8 mouse cellular contexts compared by ENCODE assay signal in genomic region chr13:35503362-35503821, GRCm38 (mm10).
DNase-seq lines count a peak whose midpoint lies in the region; ATAC-seq and TF ChIP-seq lines count a peak whose summit lies in the region.

No protein-coding gene starts in this region.

- ATAC-seq in limb, embryonic 14.5 days (ENCODE audit: low FRiP score, low read depth): 0 out of 2 replicates have a peak, but pooled peaks have one; percentile 24
- ATAC-seq in stomach, postnatal 0 days (ENCODE audit: low FRiP score, low TSS enrichment): no peak
- no peak for ATAC-seq in megakaryocyte, adult 5-6 weeks (ENCODE audit: poor library complexity, severe bottlenecking)

- H3K4me2 ChIP-seq in limb, embryonic 14.5 days (replicated peaks; ENCODE audit: low read depth, low read length, severe bottlenecking): no peak overlapping the region; the same call in 1 of the 2 replicates
- H3K4me2 ChIP-seq in stomach, postnatal 0 days (replicated peaks; ENCODE audit: low read depth): no peak overlapping the region

- no peak for TF ChIP-seq CTCF in brain, embryonic 14.5 days (IDR thresholded peaks at IDR 0.05; ENCODE audit: borderline replicate concordance, extremely low read depth, insufficient read depth, insufficient read length)
- no peak for TF ChIP-seq CTCF in stomach, postnatal 0 days (IDR thresholded peaks at IDR 0.05; ENCODE audit: low read depth)

- peaks cover 5% of the 10 kb centered on the region for H3K4me1 ChIP-seq in heart, embryonic 10.5 days
- peaks cover 31% of the 10 kb centered on the region for H3K4me1 ChIP-seq in limb, embryonic 14.5 days (ENCODE audit: control insufficient read depth, insufficient read depth, low read length)
- H3K4me1 ChIP-seq in stomach, postnatal 0 days (replicated peaks; ENCODE audit: control insufficient read depth, insufficient read depth): no peaks in the 10 kb centered on the region

- TF ChIP-seq POLR2A in brain, embryonic 14.5 days (IDR thresholded peaks at IDR 0.05; ENCODE audit: borderline replicate concordance, extremely low read depth, insufficient read depth, insufficient read length, poor library complexity, severe bottlenecking): no peak
- no peak for TF ChIP-seq POLR2A in limb, embryonic 14.5 days (IDR thresholded peaks at IDR 0.05; ENCODE audit: borderline replicate concordance, extremely low read depth, insufficient read depth, insufficient read length)

- 72% methylated on average over 17 of the region's 17 CpGs for WGBS in heart, embryonic 10.5 days
- 33% methylated on average over 16 of the region's 17 CpGs for WGBS in limb, embryonic 14.5 days
- 54% methylated on average over 17 of the region's 17 CpGs for WGBS in stomach, postnatal 0 days

- no peaks in the 10 kb centered on the region for H3K36me3 ChIP-seq in heart, embryonic 10.5 days
- H3K36me3 ChIP-seq in limb, embryonic 14.5 days (ENCODE audit: control insufficient read depth, insufficient read depth, low read length): no peaks in the 10 kb centered on the region
- H3K36me3 ChIP-seq in stomach, postnatal 0 days (ENCODE audit: control insufficient read depth, insufficient read depth, low read length): no peaks in the 10 kb centered on the region

- peak; percentile 98 for DNase-seq in heart, adult 11 months
- no peak for DNase-seq in heart, embryonic 10.5 days (ENCODE audit: low spot score)
- DNase-seq in brain, embryonic 14.5 days (ENCODE audit: low read depth): peak; percentile 69
- DNase-seq in gastrocnemius, postnatal 14 days: peak; percentile 80
- DNase-seq in kidney, postnatal 14 days: peak; percentile 18
- peak; percentile 33 for DNase-seq in limb, embryonic 14.5 days (ENCODE audit: low spot score)
- DNase-seq in stomach, postnatal 0 days (ENCODE audit: low spot score): peak; percentile 20

- TF ChIP-seq EP300 in stomach, postnatal 0 days (optimal IDR thresholded peaks at IDR 0.05): no peak

- intact Hi-C loops in gastrocnemius, postnatal 14 days (cut with DNase I; ENCODE audit: low total_unique reads): no loop called here

- H3K9me3 ChIP-seq in heart, embryonic 10.5 days: no peaks in the 10 kb centered on the region
- H3K9me3 ChIP-seq in limb, embryonic 14.5 days (ENCODE audit: control insufficient read depth, low read length): no peaks in the 10 kb centered on the region
- no peaks in the 10 kb centered on the region for H3K9me3 ChIP-seq in stomach, postnatal 0 days (ENCODE audit: control insufficient read depth, low read length)

- no peaks in the 10 kb centered on the region for H3K27me3 ChIP-seq in heart, embryonic 10.5 days (ENCODE audit: insufficient read depth, poor library complexity, severe bottlenecking)
- no peaks in the 10 kb centered on the region for H3K27me3 ChIP-seq in limb, embryonic 14.5 days (ENCODE audit: control insufficient read depth, insufficient read depth, low read length)
- no peaks in the 10 kb centered on the region for H3K27me3 ChIP-seq in stomach, postnatal 0 days (ENCODE audit: control insufficient read depth, insufficient read depth, low read length)

- H3K4me3 ChIP-seq in heart, embryonic 10.5 days: no peak overlapping the region
- H3K4me3 ChIP-seq in limb, embryonic 14.5 days (replicated peaks; ENCODE audit: low read length): no peak overlapping the region
- H3K4me3 ChIP-seq in stomach, postnatal 0 days (ENCODE audit: low read depth, low read length): no peak overlapping the region

- no peak overlapping the region for H3K9ac ChIP-seq in limb, embryonic 14.5 days (ENCODE audit: low read depth, low read length, severe bottlenecking)
- no peak overlapping the region for H3K9ac ChIP-seq in stomach, postnatal 0 days (ENCODE audit: low read length)

- H3K27ac ChIP-seq in heart, embryonic 10.5 days: no peak overlapping the region
- H3K27ac ChIP-seq in limb, embryonic 14.5 days (replicated peaks; ENCODE audit: low read depth, low read length): no peak overlapping the region
- no peak overlapping the region for H3K27ac ChIP-seq in stomach, postnatal 0 days (replicated peaks)
